Mouse (Mus musculus) right cerebral cortex, adult 2 months (tissue): Measurements from ENCODE around the gene Rfxank.

Source experiments
- DNase-seq, 2 experiments: peaks; one replicate each; pipeline ENCODE4 v3.0.0; 2021 to 2022; ENCODE audit warnings: low spot score in 2 of 2

The Rfxank gene

DNA sequence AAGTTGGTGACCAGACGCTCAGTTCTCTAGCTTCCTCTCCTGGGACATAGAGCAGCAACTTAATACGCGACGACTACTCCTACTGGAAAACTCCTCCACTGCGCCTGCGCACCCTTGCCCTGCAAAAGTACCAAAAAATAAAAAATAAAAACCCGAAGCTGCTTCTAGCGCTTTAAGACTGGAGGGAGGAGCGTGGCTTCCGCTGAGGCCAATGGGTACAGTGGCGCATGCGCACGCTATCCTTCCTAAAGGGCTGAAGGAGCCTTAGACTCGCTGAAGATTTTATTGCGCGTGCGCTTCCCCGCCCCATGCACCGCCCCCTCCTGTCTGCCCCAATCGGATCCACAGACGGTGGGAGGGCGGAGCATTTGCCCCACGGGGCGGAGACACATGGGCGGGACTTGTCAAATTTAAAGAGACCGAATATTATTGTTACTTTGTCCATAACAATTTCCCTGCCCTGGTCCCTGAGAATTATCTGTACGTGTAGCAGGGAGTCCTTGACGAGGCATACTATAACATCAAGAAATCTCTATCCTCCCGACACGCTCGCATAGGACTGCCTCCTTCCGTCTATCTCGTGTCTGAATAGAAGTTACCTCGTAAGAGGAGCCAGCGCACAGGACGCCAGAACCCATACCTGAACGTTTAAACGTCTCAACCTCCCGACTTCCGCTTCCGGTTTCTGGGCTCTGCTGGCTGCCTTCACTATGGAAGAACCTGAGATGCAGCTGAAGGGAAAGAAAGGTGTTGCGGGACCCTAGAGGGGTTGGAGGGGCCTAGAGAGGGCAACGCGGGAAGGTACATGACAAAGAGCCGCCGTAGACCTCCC, at the start of gene Rfxank, which contains the start of the genes Borcs8 and Mef2b:
Gene Rfxank (minus strand): TSS at position 129 of the 832 bp plus-strand sequence.
Gene Borcs8 (plus strand): TSS at position 474 of the 832 bp plus-strand sequence.
Gene Mef2b (plus strand): TSS at position 686 of the 832 bp plus-strand sequence.
- peak; percentile 97 to 99 for DNase-seq

- no peak for DNase-seq
Observed at GRCm38 (mm10) chr8:70188707-70189106, 49.8 kb upstream of the Rfxank start.

- DNase-seq: no peak
Observed at GRCm38 (mm10) chr8:70183194-70183593, 44.2 kb upstream of the Rfxank start.

DNA sequence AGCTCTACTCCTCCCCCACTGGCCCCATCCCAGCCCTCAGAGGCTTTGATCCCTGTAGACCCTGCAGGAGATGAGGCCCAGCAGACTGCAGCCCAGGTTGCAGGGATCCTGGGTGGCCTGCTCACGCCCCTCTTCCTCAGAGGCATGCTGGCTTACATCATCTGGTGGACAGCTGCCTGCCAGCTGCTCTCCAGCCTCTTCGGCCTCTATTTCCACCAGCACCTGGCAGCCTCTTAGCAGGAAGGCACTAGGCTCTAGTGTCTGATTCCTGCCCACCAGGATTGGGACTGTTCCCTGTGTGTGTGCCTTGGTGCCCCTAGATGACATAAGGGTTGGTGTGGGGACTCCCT, 42.9 kb upstream of the Rfxank start:
- DNase-seq: no peak

DNA sequence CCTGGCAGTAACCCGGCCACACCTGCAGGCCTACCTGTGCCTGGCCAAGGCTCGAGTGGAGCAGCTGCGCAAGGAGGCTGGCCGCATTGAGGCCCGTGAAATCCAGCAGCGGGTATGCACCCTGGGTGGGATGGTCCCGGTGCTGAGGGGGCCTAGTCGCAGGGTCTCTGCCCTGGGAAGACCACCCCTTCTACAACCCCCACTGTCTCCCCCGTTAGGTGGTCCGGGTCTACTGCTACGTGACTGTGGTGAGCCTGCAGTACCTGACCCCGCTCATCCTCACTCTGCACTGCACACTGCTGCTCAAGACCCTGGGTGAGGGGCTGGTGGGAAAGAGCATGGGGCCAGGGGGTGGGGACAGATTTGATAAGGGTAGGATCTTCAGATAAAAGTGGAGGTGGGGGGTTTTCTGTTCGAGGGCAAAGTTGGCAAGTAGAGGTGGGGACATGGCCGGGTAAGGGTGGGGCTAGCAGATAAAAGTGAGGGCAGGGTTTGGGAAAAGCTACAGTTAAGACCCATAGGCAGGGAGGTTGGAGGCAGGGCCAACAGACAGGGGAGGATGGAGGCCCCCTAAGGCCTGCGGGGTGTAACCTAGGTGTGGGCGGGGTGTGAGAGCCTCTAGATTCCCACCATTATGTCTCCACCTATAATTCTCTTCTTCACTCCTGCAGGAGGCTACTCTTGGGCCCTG, 42.4 kb upstream of the Rfxank start:
- DNase-seq: no peak

DNA sequence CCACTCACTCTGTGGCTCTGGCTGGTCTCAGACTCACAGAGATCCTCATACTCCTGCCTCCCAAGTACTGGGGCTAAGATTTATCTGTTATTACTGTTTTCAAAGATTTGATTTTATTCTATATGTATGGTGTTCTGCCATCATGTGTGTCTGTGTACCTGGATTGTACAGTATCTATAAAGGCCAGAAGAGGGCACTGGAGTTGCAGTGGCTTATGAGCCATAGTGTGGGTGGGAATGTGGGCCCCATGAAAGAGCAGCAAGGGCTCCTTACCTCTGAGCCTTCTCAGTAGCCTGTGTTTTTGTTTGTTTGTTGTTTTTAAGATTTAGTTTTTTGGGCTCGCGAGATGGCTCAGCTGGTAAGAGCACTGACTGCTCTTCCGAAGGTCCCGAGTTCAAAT, 40.1 kb upstream of the Rfxank start:
- DNase-seq: no peak

GRCm38 (mm10) chr8:70178231-70178630, 39.3 kb upstream of the Rfxank start:
- DNase-seq: no peak

DNA sequence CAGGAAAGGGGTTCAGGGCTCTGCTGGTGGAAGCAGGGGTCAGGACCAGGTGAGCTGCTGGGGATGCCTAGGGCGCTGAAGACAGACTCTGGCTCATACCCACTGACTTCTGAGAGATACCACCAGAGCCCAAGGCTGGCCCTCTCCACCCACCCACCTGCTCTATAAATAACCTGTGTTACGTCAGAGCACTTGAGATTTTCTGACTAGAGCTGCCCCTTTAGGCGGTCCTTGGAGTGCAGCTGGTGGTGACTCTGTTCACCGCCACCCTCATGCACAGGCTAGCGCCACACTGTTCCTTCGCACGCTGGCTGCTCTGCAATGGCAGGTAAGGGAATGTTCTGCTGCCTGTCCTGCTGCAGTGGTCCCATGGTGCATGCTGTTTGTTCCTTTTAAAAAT, 35.1 kb upstream of the Rfxank start:
- DNase-seq: no peak

GRCm38 (mm10) chr8:70173320-70173719, 34.4 kb upstream of the Rfxank start:
- no peak for DNase-seq

DNA sequence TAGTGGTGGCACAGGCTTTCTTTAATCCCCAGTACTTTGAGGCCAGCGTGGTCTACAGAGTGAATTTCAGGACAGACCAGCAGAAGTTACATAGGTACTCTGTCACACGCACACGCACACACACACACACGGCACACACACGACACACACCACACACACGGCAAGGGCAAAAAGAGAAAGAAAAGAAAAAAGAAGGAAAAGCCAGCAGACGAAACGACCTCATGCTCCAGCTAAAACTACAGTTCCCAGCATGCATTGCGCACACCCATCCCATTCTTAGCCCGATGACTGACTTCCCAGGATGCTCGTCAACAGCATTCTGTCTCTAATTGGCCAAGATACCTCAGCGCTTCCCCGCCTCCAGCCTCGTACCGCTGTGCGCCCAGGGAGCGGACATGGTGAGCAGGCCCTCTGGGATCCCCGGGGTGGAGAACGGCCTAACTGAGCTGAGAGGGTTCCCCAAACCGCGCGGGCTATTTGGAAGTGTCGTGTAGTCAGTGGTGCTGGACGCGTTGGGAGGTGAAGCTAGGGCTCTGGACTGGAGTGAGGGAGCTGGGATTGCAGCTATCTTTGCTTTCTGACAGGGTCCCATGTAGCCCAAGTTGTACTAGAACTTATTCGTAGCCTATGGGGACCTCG, 33.2 kb upstream of the Rfxank start, which contains the start of gene Tmem161a:
Gene Tmem161a (plus strand): TSS at position 314 of the 639 bp plus-strand sequence.
- peak; percentile 94 to 95 for DNase-seq

- no peak for DNase-seq
Observed at GRCm38 (mm10) chr8:70171240-70171639, 32.3 kb upstream of the Rfxank start.

DNA sequence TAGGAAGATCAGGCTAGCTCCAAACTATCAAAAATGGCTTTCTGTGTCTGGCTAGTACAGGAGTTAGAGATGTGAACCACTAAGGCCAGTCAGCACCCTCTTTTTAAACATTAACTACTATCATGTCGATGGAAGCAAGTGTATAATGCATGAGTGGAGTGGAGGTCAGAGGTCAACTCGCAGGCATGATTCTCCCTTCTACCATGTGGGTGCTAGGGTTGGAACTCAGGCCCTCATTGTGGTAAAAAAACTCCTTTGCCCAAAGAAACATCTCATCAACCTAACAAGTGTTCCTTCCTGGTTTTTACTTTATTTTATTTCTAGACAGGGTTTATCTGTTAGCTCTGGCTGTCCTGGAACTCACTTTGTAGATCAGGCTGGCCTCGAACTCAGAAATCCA, 31.8 kb upstream of the Rfxank start:
- DNase-seq: no peak

DNA sequence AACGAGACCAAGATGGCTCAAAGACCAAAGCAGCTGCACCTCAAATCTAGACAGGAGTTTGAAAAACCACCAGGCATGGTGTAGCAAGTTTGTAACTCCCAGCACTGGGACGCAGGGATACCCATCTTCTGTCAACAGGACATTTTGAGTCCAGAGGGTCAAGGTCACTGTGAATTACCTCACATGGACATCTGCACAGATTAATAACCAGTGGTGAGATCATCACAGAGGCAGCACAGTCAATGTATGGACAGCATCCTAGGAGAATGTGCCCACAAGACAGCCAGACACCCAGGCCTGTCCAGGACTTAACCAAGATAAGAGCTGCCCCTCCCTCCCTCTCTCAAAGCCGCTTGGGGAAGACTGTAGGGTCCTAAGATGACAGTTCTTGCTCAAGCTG, 31.2 kb upstream of the Rfxank start:
- DNase-seq: no peak

DNA sequence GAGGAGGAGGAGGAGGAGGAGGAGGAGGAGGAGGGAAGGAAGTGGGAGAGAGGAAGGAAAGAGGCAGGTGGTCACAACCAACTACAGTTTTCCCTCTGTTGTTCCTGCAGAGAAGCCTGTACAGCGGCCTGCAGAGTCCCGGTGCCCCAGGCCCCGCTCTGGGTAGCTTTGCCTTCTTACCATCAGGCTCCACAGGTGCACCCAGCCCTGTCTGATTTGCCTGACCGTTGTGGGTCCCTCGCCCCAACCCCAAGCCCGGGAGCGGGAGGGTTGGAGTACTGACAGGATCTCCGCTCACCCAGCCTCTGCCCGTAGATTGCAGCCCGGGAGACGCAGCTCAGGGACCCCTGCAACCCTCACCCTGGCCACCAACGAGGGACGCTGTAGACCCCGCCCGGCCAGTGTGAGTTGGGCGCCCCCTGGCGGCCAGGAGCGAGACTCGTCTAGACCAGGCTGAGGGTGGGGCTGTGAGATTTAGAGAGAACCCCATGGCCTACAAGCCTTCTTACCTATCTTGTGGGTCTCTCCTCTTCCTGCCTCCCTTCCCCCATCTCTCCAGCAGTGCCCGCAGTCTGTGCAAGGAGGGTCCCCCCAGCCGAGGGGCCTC, 27.7 kb upstream of the Rfxank start:
- peak; percentile 33 to 48 for DNase-seq

GRCm38 (mm10) chr8:70163316-70163715, 24.4 kb upstream of the Rfxank start:
- no peak for DNase-seq

- no peak for DNase-seq
Observed at GRCm38 (mm10) chr8:70160015-70160414, 21.1 kb upstream of the Rfxank start.

GRCm38 (mm10) chr8:70159211-70159610, 20.3 kb upstream of the Rfxank start:
- no peak for DNase-seq

DNA sequence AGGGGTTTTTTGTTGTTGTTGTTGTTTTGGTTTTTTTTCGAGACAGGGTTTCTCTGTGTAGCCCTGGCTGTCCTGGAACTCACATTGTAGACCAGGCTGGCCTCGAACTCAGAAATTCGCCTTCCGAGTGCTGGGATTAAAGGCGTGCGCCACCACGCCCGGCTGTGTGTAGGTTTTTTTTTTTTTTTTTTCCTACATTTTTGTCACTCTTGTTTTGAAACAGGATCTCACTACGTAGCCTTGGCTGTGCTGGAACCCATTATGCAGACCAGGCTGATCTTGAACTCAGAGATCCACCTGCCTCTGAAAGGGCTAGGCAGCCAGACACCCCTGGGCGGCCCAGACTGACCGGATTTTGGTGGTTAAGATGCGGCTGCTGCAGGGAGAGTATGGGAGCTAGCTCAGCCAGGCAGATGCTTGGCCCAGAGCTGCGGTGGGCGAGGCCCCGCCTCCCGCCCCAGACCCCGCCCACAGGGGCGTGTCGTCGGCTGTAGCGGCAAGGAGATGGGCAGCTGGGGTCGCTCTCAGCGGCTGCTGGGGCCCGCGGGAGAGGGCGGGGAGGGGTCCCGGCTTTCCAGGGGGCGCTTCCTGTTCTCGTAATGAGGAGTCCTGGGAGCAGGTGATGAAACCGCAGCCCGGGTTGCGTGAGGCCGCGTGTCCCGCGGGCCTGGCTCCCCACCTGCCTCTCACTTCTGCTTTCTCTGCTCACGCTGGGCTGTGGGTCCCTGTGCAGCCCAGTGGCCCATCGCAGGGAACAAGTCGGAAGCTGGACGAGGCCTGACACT, 19.3 kb upstream of the Rfxank start:
- DNase-seq: peak; percentile 46 to 65

DNA sequence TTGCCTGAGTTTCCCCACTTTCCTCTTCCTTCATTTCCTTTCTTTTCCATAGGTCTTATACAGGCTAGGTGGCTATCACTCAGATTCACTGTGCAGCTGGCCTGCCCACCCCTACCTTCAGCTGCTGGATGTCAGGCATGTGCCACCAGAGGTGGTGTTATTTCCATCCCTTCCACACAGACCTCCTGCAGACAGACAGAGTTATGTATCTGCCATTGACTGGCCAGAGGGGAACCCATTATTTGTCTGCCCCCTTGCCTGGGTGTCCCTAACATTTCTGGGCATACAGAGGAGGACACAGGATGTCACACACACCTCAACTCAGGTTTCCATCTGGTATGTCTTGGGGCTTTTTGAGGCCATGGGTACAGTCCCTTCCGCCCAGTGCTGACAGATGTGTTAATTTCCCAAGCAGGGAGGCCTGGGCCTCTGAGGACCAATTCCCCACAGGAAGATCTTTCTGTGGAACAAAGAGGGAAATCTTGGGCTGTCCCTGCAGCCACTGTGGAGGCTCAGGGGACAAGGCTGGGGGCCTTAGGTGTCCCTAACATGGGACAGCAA, 18.4 kb upstream of the Rfxank start:
- no peak for DNase-seq

- DNase-seq: peak; percentile 39 to 49
Observed at GRCm38 (mm10) chr8:70152537-70153257, 13.7 kb upstream of the Rfxank start.
